Mouse (Mus musculus) liver, postnatal 0 days (tissue): ENCODE measurements around the gene Slc39a13.

ENCODE experiments used
- CTCF ChIP-seq: sonication (generic); IDR thresholded peaks from 2 replicates; pipeline ENCODE4 v1.5.1; 2016; ENCODE audit warnings: antibody characterized with exemption, low read depth
- EP300 ChIP-seq: IDR thresholded peaks from 2 replicates; pipeline ENCODE4 v1.6.1; 2016; ENCODE audit warnings: antibody characterized with exemption, low read depth, mild to moderate bottlenecking

- TF ChIP-seq CTCF: no peak
- no peak for TF ChIP-seq EP300
Measured at GRCm38 (mm10) chr2:91066455-91066854, 3.8 kb downstream of the Slc39a13 start.
